Mouse (Mus musculus): Measurements from ENCODE around the gene S1pr1. TPM values are rescaled to one million over a fixed set of nuclear protein-coding genes. Genes with fewer than 3 reads are reported as not detected.

Gene S1pr1
- polyA plus RNA-seq, 1 experiment from 2014 or later = 25.0 TPM

DNA sequence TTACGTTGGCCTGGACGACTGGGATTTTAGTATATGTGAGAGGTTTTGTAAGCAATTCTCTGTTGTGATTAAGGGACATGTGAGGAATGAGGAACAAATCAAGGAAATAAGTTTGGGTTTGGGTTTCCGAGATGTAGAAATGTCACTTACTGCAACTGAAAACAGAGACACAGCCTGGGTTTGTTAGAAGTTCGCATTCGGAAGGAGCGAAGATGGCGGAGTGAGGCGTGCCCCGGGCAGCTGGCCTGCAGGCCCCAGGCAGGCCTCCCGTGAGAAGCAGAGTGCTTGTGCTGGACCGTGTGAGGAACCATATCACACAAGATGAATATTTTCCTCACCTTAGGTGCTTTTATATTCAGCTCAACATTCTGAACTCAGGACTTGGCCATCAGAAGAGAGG lies 30.2 kb upstream of the S1pr1 start:
- Histone ChIP-seq H3K9me3 (ENCODE audit: control insufficient read depth, low read length) (no peaks in the 10 kb centered on the region), H3K4me2 (replicated peaks) (no peak overlapping the region), H3K36me3 (replicated peaks; ENCODE audit: control insufficient read depth, insufficient read depth) (no peaks in the 10 kb centered on the region), H3K9ac (no peak overlapping the region), H3K4me1 (replicated peaks; ENCODE audit: control insufficient read depth, insufficient read depth, low read length) (no peaks in the 10 kb centered on the region), H3K27me3 (ENCODE audit: control insufficient read depth, insufficient read depth, low read length) (no peaks in the 10 kb centered on the region), H3K4me3 (replicated peaks; ENCODE audit: low read length) (no peak overlapping the region), H3K27ac (no peak overlapping the region)
- DNase-seq (ENCODE audit: low spot score) = no peak
- ATAC-seq (ENCODE audit: low FRiP score) = no peak
- WGBS = 94% methylated on average over 11 of the region's 11 CpGs

DNA sequence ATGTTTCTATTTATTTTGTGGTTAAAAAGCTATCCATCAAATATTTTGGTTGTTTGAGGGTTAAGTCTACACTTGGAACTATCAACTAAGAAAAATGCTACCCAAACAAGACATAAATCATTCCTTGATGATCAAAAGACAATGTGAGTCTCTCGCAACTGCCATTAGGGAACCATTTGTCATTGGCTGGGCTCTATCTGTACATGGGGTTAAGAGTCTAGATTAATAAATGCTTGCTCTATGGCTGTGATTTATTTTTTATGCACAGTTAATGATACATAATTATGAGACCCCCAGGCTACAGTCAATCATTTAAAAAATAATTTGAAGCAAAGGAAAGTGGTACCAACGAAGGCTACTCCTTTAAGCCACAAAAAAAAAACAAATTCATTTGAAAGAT lies 23.7 kb upstream of the S1pr1 start:
- no peak overlapping the region for H3K4me2 ChIP-seq (replicated peaks)
- no peaks in the 10 kb centered on the region for H3K27me3 ChIP-seq (ENCODE audit: control insufficient read depth, insufficient read depth, low read length)
- WGBS = 40% methylated on average over 2 of the region's 2 CpGs
- DNase-seq (ENCODE audit: low spot score) (no peak), ATAC-seq (ENCODE audit: low FRiP score) (no peak)
- H3K27ac ChIP-seq = no peak overlapping the region
- H3K4me1 ChIP-seq (replicated peaks; ENCODE audit: control insufficient read depth, insufficient read depth, low read length) = peaks cover 7% of the 10 kb centered on the region; the same call in 1 of the 2 replicates
- no peaks in the 10 kb centered on the region for H3K36me3 ChIP-seq (replicated peaks; ENCODE audit: control insufficient read depth, insufficient read depth)
- H3K9ac ChIP-seq = no peak overlapping the region
- no peaks in the 10 kb centered on the region for H3K9me3 ChIP-seq (ENCODE audit: control insufficient read depth, low read length)
- no peak overlapping the region for H3K4me3 ChIP-seq (replicated peaks; ENCODE audit: low read length)

- WGBS = 43% methylated on average over 11 of the region's 11 CpGs
- Histone ChIP-seq H3K36me3 (replicated peaks; ENCODE audit: control insufficient read depth, insufficient read depth) (no peaks in the 10 kb centered on the region), H3K27me3 (ENCODE audit: control insufficient read depth, insufficient read depth, low read length) (no peaks in the 10 kb centered on the region), H3K4me3 (replicated peaks; ENCODE audit: low read length) (no peak overlapping the region), H3K9me3 (ENCODE audit: control insufficient read depth, low read length) (no peaks in the 10 kb centered on the region), H3K4me2 (replicated peaks) (no peak overlapping the region), H3K27ac (no peak overlapping the region), H3K4me1 (replicated peaks; ENCODE audit: control insufficient read depth, insufficient read depth, low read length) (peaks cover 7% of the 10 kb centered on the region; the same call in 1 of the 2 replicates), H3K9ac (no peak overlapping the region)
- DNase-seq (ENCODE audit: low spot score) (peak; percentile 36), ATAC-seq (ENCODE audit: low FRiP score) (peak; percentile 57; the same call in 1 of the 2 replicates)
Observed at GRCm38 (mm10) chr3:115737785-115738318, 23.0 kb upstream of the S1pr1 start.

DNA sequence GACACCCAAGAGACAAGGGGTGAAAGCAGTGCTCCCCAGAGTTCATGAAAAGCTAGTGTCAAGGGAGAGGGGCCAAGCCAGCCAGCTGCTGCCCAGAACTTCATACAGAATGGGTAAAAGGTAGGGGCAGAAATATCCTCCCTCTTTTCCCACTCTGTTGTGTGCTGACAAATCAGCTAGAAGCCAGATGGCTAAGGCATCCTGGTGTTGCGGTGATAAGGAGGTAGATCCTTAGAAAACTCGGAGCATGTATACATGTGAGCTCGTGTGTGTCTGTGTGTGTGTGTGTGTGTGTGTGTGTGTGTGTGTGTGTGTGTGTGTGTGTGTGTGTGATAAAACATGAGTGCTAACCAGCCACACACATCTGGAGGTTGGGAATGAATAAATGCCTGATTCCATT lies 20.7 kb upstream of the S1pr1 start:
- WGBS = 75% methylated on average over 3 of the region's 3 CpGs
- no peaks in the 10 kb centered on the region for H3K36me3 ChIP-seq (replicated peaks; ENCODE audit: control insufficient read depth, insufficient read depth)

GRCm38 (mm10) chr3:115734841-115735240 lies 20.0 kb upstream of the S1pr1 start:
- H3K9ac ChIP-seq = no peak overlapping the region
- 80% methylated on average over 3 of the region's 3 CpGs for WGBS
- no peak for ATAC-seq (ENCODE audit: low FRiP score)

More for the DNA sequence above, 20.7 kb upstream of the S1pr1 start:
- no peak for DNase-seq (ENCODE audit: low spot score)
- Histone ChIP-seq H3K4me3 (replicated peaks; ENCODE audit: low read length) (no peak overlapping the region), H3K4me2 (replicated peaks) (no peak overlapping the region), H3K9me3 (ENCODE audit: control insufficient read depth, low read length) (no peaks in the 10 kb centered on the region), H3K9ac (no peak overlapping the region), H3K27ac (no peak overlapping the region), H3K27me3 (ENCODE audit: control insufficient read depth, insufficient read depth, low read length) (no peaks in the 10 kb centered on the region), H3K4me1 (replicated peaks; ENCODE audit: control insufficient read depth, insufficient read depth, low read length) (peaks cover 7% of the 10 kb centered on the region; the same call in 1 of the 2 replicates)
- ATAC-seq (ENCODE audit: low FRiP score) = no peak

GRCm38 (mm10) chr3:115730336-115730735 lies 15.5 kb upstream of the S1pr1 start:
- Histone ChIP-seq H3K27me3 (ENCODE audit: control insufficient read depth, insufficient read depth, low read length) (no peaks in the 10 kb centered on the region), H3K4me2 (replicated peaks) (no peak overlapping the region), H3K4me3 (replicated peaks; ENCODE audit: low read length) (no peak overlapping the region), H3K9me3 (ENCODE audit: control insufficient read depth, low read length) (no peaks in the 10 kb centered on the region), H3K36me3 (replicated peaks; ENCODE audit: control insufficient read depth, insufficient read depth) (no peaks in the 10 kb centered on the region), H3K9ac (no peak overlapping the region), H3K27ac (no peak overlapping the region), H3K4me1 (replicated peaks; ENCODE audit: control insufficient read depth, insufficient read depth, low read length) (no peaks in the 10 kb centered on the region)
- ATAC-seq (ENCODE audit: low FRiP score) (no peak), DNase-seq (ENCODE audit: low spot score) (no peak)
- WGBS = 92% methylated on average over 7 of the region's 7 CpGs

More at GRCm38 (mm10) chr3:115734841-115735240, 20.0 kb upstream of the S1pr1 start:
- H3K27me3 ChIP-seq (ENCODE audit: control insufficient read depth, insufficient read depth, low read length) = no peaks in the 10 kb centered on the region
- H3K36me3 ChIP-seq (replicated peaks; ENCODE audit: control insufficient read depth, insufficient read depth) = no peaks in the 10 kb centered on the region
- H3K4me2 ChIP-seq (replicated peaks) = no peak overlapping the region
- peaks cover 7% of the 10 kb centered on the region; the same call in 1 of the 2 replicates for H3K4me1 ChIP-seq (replicated peaks; ENCODE audit: control insufficient read depth, insufficient read depth, low read length)
- no peak overlapping the region for H3K27ac ChIP-seq
- no peak overlapping the region for H3K4me3 ChIP-seq (replicated peaks; ENCODE audit: low read length)
- H3K9me3 ChIP-seq (ENCODE audit: control insufficient read depth, low read length) = no peaks in the 10 kb centered on the region
- no peak for DNase-seq (ENCODE audit: low spot score)

DNA sequence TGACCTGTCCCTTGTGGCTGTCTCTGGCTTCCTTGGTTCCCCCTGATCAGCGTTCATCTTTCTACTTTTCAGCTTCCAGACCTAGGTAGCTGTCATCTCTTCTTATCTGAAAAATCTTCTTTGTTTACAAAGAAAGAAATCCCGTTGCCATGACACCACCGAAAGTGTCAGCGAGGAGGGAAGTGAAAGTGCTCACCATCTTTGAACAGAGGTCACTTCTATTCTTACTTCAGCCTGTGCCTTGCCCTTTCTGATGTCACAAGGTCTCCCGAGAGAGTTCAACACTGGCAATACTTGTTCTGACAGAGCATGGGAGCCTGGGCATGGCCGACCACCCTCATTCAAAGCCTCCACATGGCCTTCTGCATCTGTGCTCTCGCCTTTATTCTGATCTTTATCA lies 14.3 kb upstream of the S1pr1 start:
- no peaks in the 10 kb centered on the region for H3K27me3 ChIP-seq (ENCODE audit: control insufficient read depth, insufficient read depth, low read length)
- H3K4me3 ChIP-seq (replicated peaks; ENCODE audit: low read length) = no peak overlapping the region
- H3K9ac ChIP-seq = no peak overlapping the region
- no peaks in the 10 kb centered on the region for H3K4me1 ChIP-seq (replicated peaks; ENCODE audit: control insufficient read depth, insufficient read depth, low read length)
- ATAC-seq (ENCODE audit: low FRiP score) = no peak
- no peaks in the 10 kb centered on the region for H3K9me3 ChIP-seq (ENCODE audit: control insufficient read depth, low read length)
- no peak overlapping the region for H3K4me2 ChIP-seq (replicated peaks)
- H3K36me3 ChIP-seq (replicated peaks; ENCODE audit: control insufficient read depth, insufficient read depth) = no peaks in the 10 kb centered on the region
- DNase-seq (ENCODE audit: low spot score) = no peak
- WGBS = 63% methylated on average over 7 of the region's 7 CpGs
- H3K27ac ChIP-seq = no peak overlapping the region

DNA sequence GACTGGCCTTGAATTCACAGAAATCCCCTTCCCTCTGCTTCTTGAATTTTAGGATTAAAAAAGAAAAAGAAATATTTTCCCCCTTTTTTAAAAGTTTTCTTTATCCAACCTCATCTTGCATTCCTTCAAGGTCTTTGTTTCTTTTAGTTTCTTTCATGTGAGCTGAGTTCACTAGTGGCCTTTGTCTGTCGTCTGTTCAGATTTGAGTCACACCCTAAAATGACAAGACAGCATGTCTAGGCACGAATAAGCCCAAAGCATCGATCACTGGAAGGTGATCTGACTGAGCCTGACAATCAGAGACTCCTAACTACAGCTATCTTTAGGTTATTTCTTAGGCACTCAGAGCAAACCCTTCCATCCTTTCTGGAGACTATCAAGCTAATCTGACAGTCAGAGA lies 13.3 kb upstream of the S1pr1 start:
- no peak overlapping the region for H3K27ac ChIP-seq
- no peaks in the 10 kb centered on the region for H3K9me3 ChIP-seq (ENCODE audit: control insufficient read depth, low read length)
- H3K4me1 ChIP-seq (replicated peaks; ENCODE audit: control insufficient read depth, insufficient read depth, low read length) = no peaks in the 10 kb centered on the region
- 54% methylated on average over 3 of the region's 3 CpGs for WGBS
- no peaks in the 10 kb centered on the region for H3K27me3 ChIP-seq (ENCODE audit: control insufficient read depth, insufficient read depth, low read length)
- DNase-seq (ENCODE audit: low spot score) (no peak), ATAC-seq (ENCODE audit: low FRiP score) (no peak)
- H3K4me3 ChIP-seq (replicated peaks; ENCODE audit: low read length) = no peak overlapping the region
- no peaks in the 10 kb centered on the region for H3K36me3 ChIP-seq (replicated peaks; ENCODE audit: control insufficient read depth, insufficient read depth)
- H3K9ac ChIP-seq = no peak overlapping the region
- H3K4me2 ChIP-seq (replicated peaks) = no peak overlapping the region

DNA sequence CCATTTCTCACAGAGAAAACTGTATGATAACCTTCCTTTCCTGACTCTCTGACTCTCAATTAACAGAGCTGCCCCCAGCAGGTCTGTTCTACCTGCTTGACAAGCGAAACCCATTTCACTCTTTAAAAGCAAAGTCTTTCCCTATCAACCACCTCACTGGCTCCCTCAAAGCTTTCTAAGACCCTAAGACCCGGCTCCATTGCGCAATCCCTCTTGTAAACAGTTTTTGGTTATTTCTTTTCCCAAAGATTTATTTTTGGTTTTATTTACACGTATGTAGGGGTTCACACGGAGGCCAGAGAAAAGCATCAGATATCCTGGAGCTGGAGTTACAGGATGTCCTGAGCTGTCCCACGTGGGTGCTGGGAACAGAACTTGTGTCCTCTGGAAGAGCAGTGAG lies 4.0 kb upstream of the S1pr1 start:
- Histone ChIP-seq H3K27ac (no peak overlapping the region), H3K9ac (no peak overlapping the region), H3K27me3 (ENCODE audit: control insufficient read depth, insufficient read depth, low read length) (peaks cover 8% of the 10 kb centered on the region; the same call in 1 of the 2 replicates), H3K36me3 (replicated peaks; ENCODE audit: control insufficient read depth, insufficient read depth) (no peaks in the 10 kb centered on the region), H3K9me3 (ENCODE audit: control insufficient read depth, low read length) (no peaks in the 10 kb centered on the region), H3K4me2 (replicated peaks) (no peak overlapping the region), H3K4me1 (replicated peaks; ENCODE audit: control insufficient read depth, insufficient read depth, low read length) (0 out of 2 replicates have a peak, but pooled peaks cover 5% of the 10 kb centered on the region), H3K4me3 (replicated peaks; ENCODE audit: low read length) (no peak overlapping the region)
- ATAC-seq (ENCODE audit: low FRiP score) = no peak
- WGBS = 87% methylated on average over 6 of the region's 6 CpGs
- DNase-seq (ENCODE audit: low spot score) = no peak

Measured in hindbrain, embryonic 14.5 days (tissue).